Mouse (Mus musculus) MEL (cell line): ENCODE data around the gene 3110040N11Rik. TPM values are rescaled to one million over a fixed set of nuclear protein-coding genes. Genes with fewer than 3 reads are reported as not detected.
A peak's percentile ranks its signal among the peaks of the same experiment; 100 is the strongest.
"Not testable (repeated sequence)": the region's sequence is repeated elsewhere in the genome, so short reads cannot be mapped to it uniquely, and the experiment has no call there.

Experiments
- DNase-seq: peaks from one replicate; pipeline ENCODE4 v3.0.0; 2011; ENCODE audit warnings: low read depth, low spot score
- H3K27ac ChIP-seq: 2 replicates; pipeline ENCODE4 v1.5.1; 2012; ENCODE audit warnings: low read depth, mild to moderate bottlenecking, control low read depth, low read length, moderate library complexity; ENCODE audit not compliant: control insufficient read depth
- H3K27me3 ChIP-seq, 2 experiments: fragments of 150-350 bp in 1 of 2; sonication (generic) in 1 of 2; 2 replicates each; pipeline ENCODE4 v1.6.1; 2012; ENCODE audit warnings: low read length in 2 of 2, mild to moderate bottlenecking in 2 of 2, improper control_type of control experiment in 1 of 2, moderate library complexity in 1 of 2; ENCODE audit not compliant: insufficient read depth in 2 of 2, control insufficient read depth in 1 of 2
- H3K36me3 ChIP-seq, 2 experiments: 2 replicates each; pipeline ENCODE4 v1.6.1; 2012 to 2014; ENCODE audit warnings: low read length in 2 of 2, improper control_type of control experiment in 1 of 2, inconsistent platforms in 1 of 2, mild to moderate bottlenecking in 1 of 2; ENCODE audit not compliant: insufficient read depth in 2 of 2, control insufficient read depth in 1 of 2
- H3K4me1 ChIP-seq, 2 experiments: fragments of 150-350 bp in 1 of 2; sonication (generic) in 1 of 2; 2 replicates each; pipeline ENCODE4 v1.6.1; 2012; ENCODE audit warnings: low read length in 2 of 2, improper control_type of control experiment in 1 of 2, mild to moderate bottlenecking in 1 of 2; ENCODE audit not compliant: insufficient read depth in 2 of 2, control insufficient read depth in 1 of 2
- H3K4me3 ChIP-seq, 2 experiments: fragments of 150-350 bp in 1 of 2; sonication (generic) in 1 of 2; 2 replicates each; pipeline ENCODE4 v1.5.1; 2012; ENCODE audit warnings: low read depth in 2 of 2, low read length in 2 of 2, mild to moderate bottlenecking in 2 of 2, moderate library complexity in 2 of 2, control low read depth in 1 of 2, improper control_type of control experiment in 1 of 2; ENCODE audit not compliant: control insufficient read depth in 1 of 2, insufficient read depth in 1 of 2
- H3K79me2 ChIP-seq: 2 replicates; pipeline ENCODE4 v1.6.1; 2012; ENCODE audit warnings: mild to moderate bottlenecking, low read length, moderate library complexity; ENCODE audit not compliant: control insufficient read depth, poor library complexity, insufficient read depth
- H3K9ac ChIP-seq: 2 replicates; pipeline ENCODE4 v1.6.1; 2012; ENCODE audit warnings: low read depth, mild to moderate bottlenecking, control low read depth, low read length, moderate library complexity; ENCODE audit not compliant: control insufficient read depth, poor library complexity, severe bottlenecking
- H3K9me3 ChIP-seq: fragments of 150-350 bp; sonication (generic); replicated peaks from 2 replicates; pipeline ENCODE4 v1.6.1; 2012; ENCODE audit warnings: mild to moderate bottlenecking, low read length, improper control_type of control experiment, moderate library complexity; ENCODE audit not compliant: insufficient read depth
- CHD1 ChIP-seq: IDR thresholded peaks from 2 replicates; pipeline ENCODE4 v1.6.1; 2012; ENCODE audit warnings: low read depth, mild to moderate bottlenecking, inconsistent platforms, low read length, improper control_type of control experiment
- CHD2 ChIP-seq: IDR thresholded peaks from 2 replicates; pipeline ENCODE4 v1.6.1; 2011; ENCODE audit warnings: low read length, improper control_type of control experiment
- CTCF ChIP-seq, 3 experiments: IDR thresholded peaks in 2 of 3; conservative IDR thresholded peaks in 1 of 3; 2 replicates each; pipeline ENCODE4 v1.5.1; 2011 to 2012; ENCODE audit warnings: low read length in 3 of 3, low read depth in 2 of 3, mild to moderate bottlenecking in 2 of 3, improper control_type of control experiment in 1 of 3, inconsistent platforms in 1 of 3, mixed read lengths in 1 of 3, moderate library complexity in 1 of 3; ENCODE audit not compliant: control insufficient read depth in 1 of 3, insufficient read depth in 1 of 3, poor library complexity in 1 of 3, severe bottlenecking in 1 of 3
- E2F4 ChIP-seq: IDR thresholded peaks from 2 replicates; pipeline ENCODE4 v1.6.1; 2011; ENCODE audit warnings: low read depth, low read length, improper control_type of control experiment, borderline replicate concordance
- ELF1 ChIP-seq: IDR thresholded peaks from 2 replicates; pipeline ENCODE4 v1.6.1; 2014; ENCODE audit warnings: low read depth, mild to moderate bottlenecking, inconsistent platforms, low read length, improper control_type of control experiment, moderate library complexity
- EP300 ChIP-seq, 2 experiments: IDR thresholded peaks; 2 replicates each; pipeline ENCODE4 v1.6.1; 2011; ENCODE audit warnings: improper control_type of control experiment in 2 of 2, low read length in 2 of 2, low read depth in 1 of 2, mild to moderate bottlenecking in 1 of 2
- HCFC1 ChIP-seq: IDR thresholded peaks from 2 replicates; pipeline ENCODE4 v1.6.1; 2012; ENCODE audit warnings: low read depth, mild to moderate bottlenecking, inconsistent platforms, low read length, improper control_type of control experiment, moderate library complexity
- JUND ChIP-seq: IDR thresholded peaks from 2 replicates; pipeline ENCODE4 v1.6.1; 2011; ENCODE audit warnings: low read depth, mild to moderate bottlenecking, improper control_type of control experiment, low read length
- MAFK ChIP-seq: IDR thresholded peaks from 2 replicates; pipeline ENCODE4 v1.6.1; 2011; ENCODE audit warnings: low read depth, mild to moderate bottlenecking, low read length, improper control_type of control experiment, borderline replicate concordance
- MAX ChIP-seq: IDR thresholded peaks from 2 replicates; pipeline ENCODE4 v1.6.1; 2011; ENCODE audit warnings: low read length, improper control_type of control experiment
- MAZ ChIP-seq: IDR thresholded peaks from 2 replicates; pipeline ENCODE4 v1.6.1; 2012; ENCODE audit warnings: low read depth, mild to moderate bottlenecking, inconsistent platforms, low read length, improper control_type of control experiment
- MXI1 ChIP-seq: IDR thresholded peaks from 2 replicates; pipeline ENCODE4 v1.6.1; 2011; ENCODE audit warnings: mild to moderate bottlenecking, low read depth, low read length, improper control_type of control experiment
- MYB ChIP-seq: IDR thresholded peaks from 2 replicates; pipeline ENCODE4 v1.6.1; 2011; ENCODE audit warnings: mild to moderate bottlenecking, low read depth, low read length, improper control_type of control experiment
- MYC ChIP-seq: IDR thresholded peaks from 2 replicates; pipeline ENCODE4 v1.6.1; 2011; ENCODE audit warnings: low read depth, mild to moderate bottlenecking, low read length, improper control_type of control experiment, moderate library complexity
- NELFE ChIP-seq: IDR thresholded peaks from 2 replicates; pipeline ENCODE4 v1.6.1; 2011; ENCODE audit warnings: low read depth, low read length, improper control_type of control experiment
- NRF1 ChIP-seq: IDR thresholded peaks from 2 replicates; pipeline ENCODE4 v1.6.1; 2014; ENCODE audit warnings: low read depth, mild to moderate bottlenecking, inconsistent platforms, low read length, improper control_type of control experiment, moderate library complexity; ENCODE audit not compliant: poor library complexity, insufficient read depth, severe bottlenecking
- POLR2A ChIP-seq, 2 experiments: IDR thresholded peaks; 2 replicates each; pipeline ENCODE4 v1.6.1; 2011 to 2012; ENCODE audit warnings: low read length in 2 of 2, mild to moderate bottlenecking in 2 of 2, control low read depth in 1 of 2, improper control_type of control experiment in 1 of 2, low read depth in 1 of 2, moderate library complexity in 1 of 2; ENCODE audit not compliant: control insufficient read depth in 1 of 2, insufficient read depth in 1 of 2, poor library complexity in 1 of 2
- POLR2AphosphoS2 ChIP-seq: IDR thresholded peaks from 2 replicates; pipeline ENCODE4 v1.6.1; 2011; ENCODE audit warnings: low read length, improper control_type of control experiment
- POLR2AphosphoS5 ChIP-seq: IDR thresholded peaks from 2 replicates; pipeline ENCODE4 v1.6.1; 2012; ENCODE audit warnings: low read depth, borderline replicate concordance, mild to moderate bottlenecking, inconsistent platforms, low read length, moderate library complexity, mixed read lengths
- RAD21 ChIP-seq: IDR thresholded peaks from 2 replicates; pipeline ENCODE4 v1.6.1; 2011; ENCODE audit warnings: mild to moderate bottlenecking, low read depth, low read length, improper control_type of control experiment
- SIN3A ChIP-seq: IDR thresholded peaks from 2 replicates; pipeline ENCODE4 v1.6.1; 2012; ENCODE audit warnings: low read length, improper control_type of control experiment, inconsistent platforms
- SMC3 ChIP-seq: IDR thresholded peaks from 2 replicates; pipeline ENCODE4 v1.6.1; 2011; ENCODE audit warnings: low read depth, low read length, improper control_type of control experiment
- TBP ChIP-seq: IDR thresholded peaks from 2 replicates; pipeline ENCODE4 v1.8.0; 2011; ENCODE audit warnings: low read depth, low read length, improper control_type of control experiment
- TCF12 ChIP-seq: IDR thresholded peaks from 2 replicates; pipeline ENCODE4 v1.6.1; 2014; ENCODE audit warnings: low read depth, mild to moderate bottlenecking, inconsistent platforms, low read length, improper control_type of control experiment, moderate library complexity
- UBTF ChIP-seq: IDR thresholded peaks from 2 replicates; pipeline ENCODE4 v1.6.1; 2012; ENCODE audit warnings: low read depth, mild to moderate bottlenecking, inconsistent platforms, low read length, improper control_type of control experiment, moderate library complexity, borderline replicate concordance; ENCODE audit not compliant: insufficient read depth
- ZKSCAN1 ChIP-seq: IDR thresholded peaks from 2 replicates; pipeline ENCODE4 v1.6.1; 2012; ENCODE audit warnings: low read depth, mild to moderate bottlenecking, inconsistent platforms, low read length, improper control_type of control experiment, moderate library complexity
- ZMIZ1 ChIP-seq: IDR thresholded peaks from 2 replicates; pipeline ENCODE4 v1.6.1; 2012; ENCODE audit warnings: low read depth, mild to moderate bottlenecking, inconsistent platforms, low read length, improper control_type of control experiment, moderate library complexity
- ZNF384 ChIP-seq: IDR thresholded peaks from 2 replicates; pipeline ENCODE4 v1.6.1; 2012; ENCODE audit warnings: low read depth, mild to moderate bottlenecking, inconsistent platforms, low read length, improper control_type of control experiment
- polyA plus RNA-seq, 2 experiments: library from polyadenylated mRNA; stranded (reverse) in 1 of 2; unstranded in 1 of 2; fragments of >175 nt in 1 of 2; fragments of >200 nt in 1 of 2; gene quantifications; 2 replicates each; pipeline versions ENCODE4 v1.2.1 to v1.2.4; 2012; ENCODE audit warnings: low replicate concordance in 2 of 2, low read depth in 1 of 2; ENCODE audit not compliant: insufficient read length in 2 of 2, insufficient read depth in 1 of 2, missing spikeins in 1 of 2
- total RNA-seq: library from RNA; depleted of rRNA; stranded (reverse); fragments of 300-350 nt; gene quantifications from 2 replicates; pipeline ENCODE4 v1.2.3, GENCODE M21; 2012; rRNA removed

3110040N11Rik gene
- total RNA-seq: 35.7 and 51.4 TPM in 2 replicates
- polyA plus RNA-seq: 10 to 100 TPM in 1 of 2 experiments, not detected in 1; 61.7 TPM

- no peaks in the 10 kb centered on the region for H3K27me3 ChIP-seq
- H3K9me3 ChIP-seq: no peaks in the 10 kb centered on the region
- TF ChIP-seq MXI1 (peak; percentile 76), HCFC1 (peak; percentile 82), NELFE (peak; percentile 98), TBP (peak; percentile 83), MYC (peak; percentile 93), ZNF384 (no peak), ZMIZ1 (peak; percentile 76), EP300 (IDR thresholded peaks at IDR 0.05; ENCODE audit: low read depth in 1 of 2, low read length in 2 of 2) (no peak), UBTF (no peak), SMC3 (peak; percentile 9; the same call in 1 of the 2 replicates), JUND (peak; percentile 40; the same call in 1 of the 2 replicates), POLR2A (IDR thresholded peaks at IDR 0.05; ENCODE audit: control insufficient read depth in 1 of 2, insufficient read depth in 1 of 2, low read depth in 1 of 2, low read length in 2 of 2, poor library complexity in 1 of 2) (peak; percentile 78 to 99; a peak in 3 of 4 replicates), NRF1 (peak; percentile 99), TCF12 (peak; percentile 61), MYB (no peak), SIN3A (peak; percentile 76), MAX (peak; percentile 76), POLR2AphosphoS2 (peak; percentile 96), MAFK (no peak), MAZ (0 out of 2 replicates have a peak, but pooled peaks have one; percentile 46), ELF1 (peak; percentile 93), CHD1 (no peak; the same call in 1 of the 2 replicates), POLR2AphosphoS5 (no peak; the same call in 1 of the 2 replicates), CTCF (IDR thresholded peaks at IDR 0.05 in 2 of 3, conservative IDR thresholded peaks at IDR 0.05 in 1 of 3; ENCODE audit: control insufficient read depth in 1 of 3, insufficient read depth in 1 of 3, low read depth in 2 of 3, low read length in 3 of 3, poor library complexity in 1 of 3, severe bottlenecking in 1 of 3) (peak in 2 of 3 experiments; percentile 25 to 38; a peak in 4 of 6 replicates), RAD21 (peak; percentile 38), E2F4 (peak; percentile 53; the same call in 1 of the 2 replicates), ZKSCAN1 (no peak), CHD2 (no peak)
- peaks cover 0 to 8% of the 10 kb centered on the region in 2 experiments; a peak in 3 of 4 replicates for H3K36me3 ChIP-seq
- H3K9ac ChIP-seq: peak within 1 kb of the TSS; percentile 75
- peak within 1 kb of the TSS; percentile 85 for H3K27ac ChIP-seq
- H3K4me1 ChIP-seq: peaks cover 0 to 2% of the 10 kb centered on the region in 2 experiments; a peak in 1 of 4 replicates
- peak within 1 kb of the TSS; percentile 86 to 90 for H3K4me3 ChIP-seq
- H3K79me2 ChIP-seq: peaks cover 2% of the 10 kb centered on the region; the same call in 1 of the 2 replicates
- DNase-seq: peak; percentile 95
Measured at GRCm38 (mm10) chr7:81789095-81789757, at the start of gene 3110040N11Rik. TSS of gene 3110040N11Rik (minus strand) at chr7:81789478.

- not testable (repeated sequence) for H3K36me3 ChIP-seq, H3K9me3 ChIP-seq, H3K4me1 ChIP-seq, DNase-seq, H3K27ac ChIP-seq, H3K79me2 ChIP-seq, H3K4me3 ChIP-seq, H3K9ac ChIP-seq, H3K27me3 ChIP-seq
Measured at GRCm38 (mm10) chr7:81837771-81838170, 48.5 kb upstream of the 3110040N11Rik start.
